Mouse (Mus musculus) CD4-positive, CD25-positive, alpha-beta regulatory T cell, adult 4 months (primary cell): ENCODE data around the gene Stard3. TPM values are rescaled to one million over a fixed set of nuclear protein-coding genes. Genes with fewer than 3 reads are reported as not detected.
A peak's percentile ranks its signal among the peaks of the same experiment; 100 is the strongest.

ENCODE experiments used
- ATAC-seq: one replicate; pipeline ENCODE4 v1.8.0; 2017
- polyA plus RNA-seq, 2 experiments: library from polyadenylated mRNA; unstranded; fragments of 100-300 nt; shearing (Covaris generic); gene quantifications; one replicate each; pipeline ENCODE4 v1.2.1; 2017

The Stard3 gene
- polyA plus RNA-seq, 2 experiments from 2014 or later = 41.2 to 63.9 TPM

DNA sequence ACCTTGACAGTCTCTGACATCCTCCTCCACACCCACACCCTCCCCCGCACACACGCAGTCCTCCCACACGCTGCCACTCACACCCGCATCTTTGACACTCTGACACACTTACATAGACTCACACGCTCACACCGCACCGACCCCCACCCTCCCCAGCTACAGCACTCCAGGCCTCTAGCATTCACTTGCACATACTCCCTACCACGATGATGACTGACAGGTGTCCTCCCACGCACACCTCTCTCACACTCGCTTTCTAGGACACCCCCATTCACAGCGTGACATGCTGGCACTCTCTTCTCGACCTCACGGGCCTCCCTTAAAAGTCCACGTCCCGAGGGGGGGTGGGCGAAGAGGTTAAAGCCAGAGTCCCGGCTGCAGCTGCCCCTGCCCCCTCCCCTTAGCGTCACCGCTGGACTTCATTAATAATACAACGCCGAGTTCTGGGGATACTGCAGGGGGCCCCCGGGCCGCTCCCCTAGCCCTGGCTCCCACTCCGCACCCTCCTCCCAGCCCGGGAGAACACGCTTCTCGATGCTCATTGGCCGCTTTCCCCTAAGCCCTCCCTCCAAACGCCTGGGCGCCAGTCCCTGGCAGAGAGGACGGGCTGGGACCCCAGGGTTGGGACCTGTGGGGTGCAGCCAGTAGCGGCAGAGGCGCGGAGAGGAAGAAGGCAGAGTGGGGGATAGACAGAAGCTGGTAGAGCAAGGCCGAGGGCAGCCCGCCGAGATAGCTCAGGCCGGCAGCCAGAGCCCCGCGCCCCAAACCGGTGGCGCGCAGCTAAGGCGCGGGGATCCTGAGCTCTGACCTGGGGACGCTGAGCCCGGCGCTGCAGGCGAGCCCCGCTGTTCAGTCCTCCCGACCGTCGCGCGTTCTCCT lies 9.8 kb upstream of the Stard3 start, which contains the start of gene Ppp1r1b:
Gene Ppp1r1b (plus strand): TSS at position 322 of the 879 bp plus-strand sequence.
- peak; percentile 65 for ATAC-seq

DNA sequence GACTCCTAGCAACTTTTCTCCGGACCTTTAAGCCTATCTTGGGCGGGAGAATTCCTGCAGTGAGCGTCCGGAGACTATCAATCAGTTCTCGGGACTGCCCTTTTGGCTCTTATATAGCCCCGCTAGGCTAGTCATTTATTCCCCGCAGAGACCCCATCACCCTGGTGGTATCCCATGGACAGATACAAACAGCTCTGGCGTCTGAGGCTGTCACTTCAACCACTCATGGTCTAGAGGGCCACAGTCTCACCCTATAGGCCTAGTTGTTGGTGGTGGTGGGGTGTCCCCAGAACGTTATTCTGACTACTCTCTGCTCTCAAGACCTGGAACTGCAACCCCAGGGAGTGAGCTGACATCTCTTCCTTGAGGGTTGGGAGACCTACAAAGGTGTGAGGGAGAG lies 8.9 kb upstream of the Stard3 start:
- ATAC-seq = no peak

DNA sequence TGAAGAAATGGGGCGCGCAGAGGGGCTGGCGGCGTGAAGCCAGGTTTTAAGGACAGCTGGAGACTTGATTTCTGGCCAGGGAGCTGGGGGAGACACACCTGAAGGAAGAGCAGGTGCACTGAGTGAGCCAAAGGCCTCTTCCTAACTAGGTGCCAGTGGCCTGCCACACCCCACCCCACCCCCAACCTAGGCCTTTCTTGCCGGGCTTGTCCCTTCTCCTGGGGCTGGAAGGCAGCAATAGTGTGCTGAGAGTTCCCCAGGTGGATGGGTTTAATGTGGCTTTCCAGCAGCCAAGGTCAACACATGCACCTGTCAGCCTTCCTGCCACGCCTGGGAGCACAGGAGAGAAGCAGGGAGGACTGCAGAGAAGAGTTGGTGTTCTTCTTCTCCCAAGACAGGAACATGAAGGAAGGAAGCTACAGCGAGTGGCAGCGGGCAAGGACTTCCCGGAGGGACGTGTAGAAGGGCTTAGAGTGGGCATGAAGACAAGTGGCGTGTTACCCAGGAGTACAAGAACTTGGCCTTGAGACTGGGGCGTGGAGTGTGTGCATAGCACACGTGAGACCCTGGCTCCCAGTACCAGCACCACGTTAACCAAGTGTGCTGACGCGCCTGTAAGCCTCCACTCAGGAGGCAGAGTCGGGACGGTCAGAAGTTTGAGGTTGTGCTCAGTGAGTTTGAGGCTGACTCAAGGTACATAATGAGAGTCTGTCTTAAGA lies 5.7 kb upstream of the Stard3 start:
- ATAC-seq = no peak

DNA sequence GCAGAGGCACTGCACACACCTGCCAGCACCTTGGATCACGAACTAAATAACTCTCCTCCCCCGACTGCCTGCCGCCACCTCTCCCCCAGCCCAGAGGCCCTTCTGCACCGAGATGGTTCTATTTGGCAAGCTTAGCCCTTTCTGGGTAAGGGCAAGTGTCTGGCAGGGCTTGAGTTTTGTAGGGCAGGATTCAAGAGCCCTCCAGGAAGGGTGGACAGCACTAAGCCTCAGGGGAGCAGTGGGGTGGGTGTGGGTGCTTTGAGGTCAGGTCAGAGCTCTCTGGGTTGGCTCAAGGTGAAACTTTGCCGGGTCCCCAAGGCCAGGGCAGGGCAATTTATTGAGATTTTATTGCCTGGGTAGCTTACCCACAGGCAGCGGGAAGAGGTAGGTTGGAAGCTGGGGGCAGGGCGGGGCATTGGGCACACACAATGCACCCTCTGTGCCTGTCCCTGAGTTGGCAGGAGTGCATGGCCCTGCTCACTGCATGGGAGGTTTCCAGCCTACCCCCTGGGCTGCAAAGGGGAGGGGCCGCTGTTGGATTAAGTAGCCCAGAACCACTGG lies 4.4 kb upstream of the Stard3 start:
- ATAC-seq = no peak

DNA sequence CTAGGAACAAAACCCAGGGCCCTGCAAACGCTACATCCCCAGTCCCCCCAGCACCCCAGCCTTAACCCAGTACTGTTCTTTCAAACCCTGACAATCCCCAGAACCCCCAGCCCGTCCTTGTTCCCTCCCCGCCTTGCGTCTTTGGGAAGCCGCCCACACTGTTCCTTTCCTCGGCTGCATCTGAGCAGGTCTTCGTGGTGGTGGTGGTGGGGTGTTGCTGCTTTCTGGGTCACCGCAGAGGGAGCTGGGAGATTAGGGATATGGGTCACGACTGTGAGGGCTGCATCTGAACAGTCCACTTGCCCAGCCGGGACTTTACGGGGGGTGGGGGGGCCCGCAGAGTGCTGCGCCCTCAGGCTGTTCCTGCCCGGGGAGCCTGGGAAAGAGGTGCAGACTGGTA lies 3.7 kb upstream of the Stard3 start:
- ATAC-seq = no peak

DNA sequence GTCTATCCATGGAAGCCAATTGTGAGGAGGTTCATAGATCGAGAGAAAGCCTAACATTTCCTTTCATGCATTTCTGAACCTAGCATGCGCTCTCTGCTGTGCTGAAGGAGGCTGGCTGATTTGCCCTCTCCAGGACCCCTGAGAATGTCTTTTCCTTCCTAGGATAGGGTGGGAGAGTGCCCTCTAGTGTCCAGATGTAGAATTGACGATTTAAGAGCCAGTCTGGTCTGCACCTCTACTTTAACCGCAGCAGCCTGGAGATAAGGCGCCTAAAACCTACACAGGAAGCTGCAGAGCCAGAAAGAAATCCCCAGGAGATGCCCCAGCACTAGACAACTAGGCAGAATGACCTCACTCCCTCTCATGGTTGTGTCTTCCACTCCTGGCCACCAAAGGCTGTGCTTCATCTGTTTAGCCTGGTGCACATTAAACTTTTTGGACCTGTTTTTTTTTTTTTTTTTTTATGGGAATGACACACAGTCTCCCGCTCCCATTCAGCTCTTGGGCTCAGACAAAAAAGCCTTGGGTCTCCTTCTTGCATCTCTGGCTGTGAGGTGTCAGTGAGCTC lies 2.4 kb upstream of the Stard3 start:
- peak; percentile 63 for ATAC-seq

DNA sequence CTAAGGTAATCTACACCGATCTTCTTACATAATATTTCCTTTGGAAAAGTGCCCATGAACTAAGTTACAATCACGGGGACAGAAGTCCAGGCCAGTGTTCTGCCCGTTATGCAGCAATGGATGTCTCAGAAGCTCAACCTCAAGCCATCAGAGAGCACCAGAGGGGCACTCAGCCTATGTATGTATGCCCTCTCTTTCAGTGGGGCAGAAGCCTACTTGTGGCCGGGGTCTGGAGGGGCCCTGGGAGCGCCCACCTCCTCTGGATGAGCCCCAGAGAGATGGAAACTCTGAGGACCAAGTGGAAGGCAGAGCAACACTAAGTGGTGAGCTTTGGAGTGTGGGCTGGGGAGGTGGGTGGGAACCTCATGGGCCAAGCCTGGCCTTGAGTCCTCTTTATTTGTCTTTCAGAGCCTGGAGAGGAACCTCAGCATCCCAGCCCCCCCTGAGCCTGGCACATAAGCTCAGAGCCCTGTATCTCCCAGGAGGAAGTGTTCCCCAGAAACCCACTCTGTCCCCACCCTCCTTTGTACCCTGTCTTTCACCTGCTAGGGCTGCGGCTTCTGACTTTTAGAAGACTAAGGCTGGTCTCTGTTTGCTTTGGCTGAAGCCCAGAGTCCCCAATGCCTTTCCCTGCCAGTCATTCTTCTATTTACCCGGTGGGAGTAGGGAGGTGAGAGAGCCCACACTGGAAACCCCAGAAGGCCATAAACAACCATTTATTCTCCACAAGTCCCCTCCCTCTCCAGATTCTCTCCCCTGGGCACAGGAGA lies 1.4 kb upstream of the Stard3 start:
- no peak for ATAC-seq

DNA sequence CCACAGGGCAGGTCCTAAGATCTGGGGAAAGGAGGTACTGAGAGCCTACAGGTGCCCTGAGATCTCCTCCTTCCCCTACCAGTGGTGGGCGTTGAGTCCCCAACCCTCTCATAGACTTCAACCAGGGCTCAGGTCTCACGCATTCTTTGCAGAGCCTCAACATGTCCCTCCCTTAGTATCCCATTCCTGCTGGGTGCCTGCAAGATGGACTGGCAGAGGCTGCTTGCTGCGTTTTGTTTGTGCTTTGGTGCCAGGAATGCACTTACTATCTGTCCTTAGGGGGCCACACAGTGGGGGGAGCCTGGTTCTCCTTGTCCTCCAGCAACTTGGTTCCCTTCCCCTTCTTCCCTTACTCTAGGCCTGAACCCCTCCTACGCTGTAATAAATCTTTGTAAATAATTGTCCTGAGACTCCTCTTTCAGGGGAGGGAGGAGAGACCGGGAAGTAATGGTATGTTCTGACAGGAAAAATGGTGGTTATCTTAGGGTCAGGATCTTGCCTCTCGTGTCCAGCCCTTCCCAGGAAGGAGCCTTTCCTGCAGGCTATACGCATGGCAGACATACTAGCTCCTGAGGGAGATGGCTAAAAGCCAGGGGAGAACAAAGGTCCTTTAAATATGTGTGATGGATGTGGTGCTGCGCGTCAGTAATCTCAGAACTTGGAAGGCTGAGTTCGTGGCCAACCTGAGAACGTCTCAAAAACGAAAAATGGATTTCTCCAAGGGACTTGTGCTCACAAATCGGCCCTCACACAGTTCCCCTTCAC lies 590 bp upstream of the Stard3 start:
- ATAC-seq = peak; percentile 32

DNA sequence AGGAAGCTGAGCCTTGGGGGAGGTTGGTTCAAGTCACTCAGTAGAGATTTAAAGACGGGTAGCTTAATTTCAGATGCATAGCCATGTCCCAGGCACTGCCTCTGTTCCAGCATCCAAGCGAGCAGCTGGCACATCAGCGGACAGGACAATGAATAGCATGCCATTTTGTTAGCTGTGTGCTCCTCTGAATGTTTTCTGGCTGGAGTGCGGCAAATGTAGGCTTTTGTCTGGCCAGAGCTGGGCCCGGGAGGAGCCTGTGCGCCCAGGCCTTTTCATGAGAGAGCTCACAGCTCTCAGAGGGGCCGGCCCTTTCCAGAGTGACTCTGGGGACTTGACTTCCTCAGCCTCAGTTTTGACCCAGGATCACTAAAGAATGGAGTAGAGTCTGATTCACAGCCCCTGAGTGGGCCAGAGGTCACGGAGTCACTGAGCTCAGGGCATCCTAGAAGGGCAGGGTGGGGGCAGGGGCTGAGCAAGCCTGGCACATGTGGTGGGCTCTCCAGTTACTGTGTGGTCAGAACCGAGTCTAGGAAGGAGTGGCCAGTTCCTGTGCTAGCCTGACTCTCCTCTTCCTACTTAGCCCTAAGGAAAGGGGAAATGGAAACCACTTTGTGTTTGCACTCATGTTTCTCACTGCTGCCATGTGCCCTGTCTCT lies 2.8 kb downstream of the Stard3 start:
- ATAC-seq = no peak

DNA sequence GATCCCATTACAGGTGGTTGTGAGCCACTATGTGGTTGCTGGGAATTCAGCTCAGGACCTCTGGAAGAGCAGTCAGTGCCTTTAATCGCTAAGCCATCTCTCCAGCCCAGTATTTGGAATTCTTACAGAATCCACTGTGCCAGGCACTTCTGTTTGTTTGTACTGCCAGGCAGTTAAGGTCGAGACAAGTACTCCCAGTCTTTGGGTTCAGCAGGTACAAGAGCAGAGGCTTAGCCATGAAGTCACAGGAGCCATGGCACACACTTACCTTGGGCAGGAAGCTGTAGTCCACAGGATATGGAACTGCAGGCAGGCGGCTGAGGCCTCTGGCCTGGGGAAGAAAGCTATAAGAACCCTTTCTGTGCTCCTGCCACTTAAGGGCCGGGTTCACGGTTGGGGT lies 5.6 kb downstream of the Stard3 start:
- ATAC-seq = no peak

DNA sequence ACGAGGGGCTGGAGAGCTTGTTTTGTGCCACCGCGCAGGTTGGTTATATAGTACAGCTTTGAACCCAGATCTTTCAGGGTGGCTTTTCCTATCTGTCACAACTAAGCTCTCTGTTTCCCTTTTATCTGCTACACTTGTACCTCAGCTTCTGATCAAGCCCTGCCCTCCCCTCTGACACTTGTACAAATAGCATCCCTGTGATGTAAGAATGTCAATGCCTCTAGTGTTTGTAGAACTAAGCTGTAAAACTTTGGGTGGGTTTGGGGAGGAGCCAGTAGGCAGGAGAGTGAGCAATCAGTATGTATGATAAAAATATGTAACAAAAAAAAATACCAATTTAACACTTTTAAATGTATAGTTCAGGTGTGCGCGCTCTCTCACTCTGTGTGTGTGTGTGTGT lies 6.2 kb downstream of the Stard3 start:
- ATAC-seq = no peak

DNA sequence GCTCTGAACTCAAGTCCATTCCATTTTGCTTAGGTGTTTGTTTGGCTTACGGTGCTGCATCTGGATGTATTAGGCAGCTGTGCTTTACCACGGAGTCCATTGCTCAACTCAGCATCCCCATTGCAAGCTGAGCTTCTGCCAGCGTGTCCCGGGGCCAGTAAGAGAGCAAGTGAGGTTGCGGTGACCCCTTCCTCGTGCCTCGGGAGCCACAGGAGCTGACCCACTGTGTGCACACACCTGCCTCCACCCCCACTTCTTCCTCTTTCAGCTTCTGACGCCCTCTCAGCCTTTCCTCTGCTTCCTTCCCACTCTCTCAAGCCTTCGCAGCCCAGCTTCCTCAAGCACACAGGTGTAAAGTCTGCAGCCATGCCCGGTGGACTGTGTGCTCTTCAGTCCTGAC lies 8.1 kb downstream of the Stard3 start:
- no peak for ATAC-seq

DNA sequence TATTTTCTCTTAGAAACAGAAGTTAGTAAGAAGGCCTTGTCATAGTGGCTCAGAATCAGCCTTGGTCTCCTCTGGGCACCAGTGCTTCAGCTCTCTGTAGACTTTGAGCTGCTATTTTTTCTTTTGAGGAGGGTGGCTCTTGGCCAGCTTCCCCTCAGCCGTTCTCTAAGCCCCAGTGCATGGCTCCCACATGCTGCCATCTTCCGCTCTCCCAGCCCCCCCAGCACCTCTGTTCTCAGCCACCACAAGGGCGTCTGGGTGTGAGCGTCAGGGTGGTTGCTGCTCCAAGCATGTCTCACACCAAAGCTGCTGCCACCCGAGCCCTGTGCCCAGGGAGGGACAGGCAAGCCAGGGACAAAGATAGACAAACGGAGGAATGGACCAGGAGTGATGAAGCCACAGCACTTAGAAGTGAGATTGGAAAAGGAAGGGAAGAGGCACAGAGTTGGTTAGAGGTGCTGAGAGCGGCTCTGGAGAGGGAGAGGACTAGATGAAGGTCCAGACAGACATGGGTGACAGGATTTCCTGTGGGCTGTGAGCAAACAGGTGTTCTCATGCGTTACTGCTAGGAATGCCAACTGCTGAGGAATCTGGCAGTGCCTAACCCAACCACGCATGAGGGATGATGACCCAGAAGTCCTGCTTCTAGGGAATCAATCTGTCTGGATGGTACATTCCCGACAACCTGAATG lies 9.1 kb downstream of the Stard3 start:
- ATAC-seq = no peak

DNA sequence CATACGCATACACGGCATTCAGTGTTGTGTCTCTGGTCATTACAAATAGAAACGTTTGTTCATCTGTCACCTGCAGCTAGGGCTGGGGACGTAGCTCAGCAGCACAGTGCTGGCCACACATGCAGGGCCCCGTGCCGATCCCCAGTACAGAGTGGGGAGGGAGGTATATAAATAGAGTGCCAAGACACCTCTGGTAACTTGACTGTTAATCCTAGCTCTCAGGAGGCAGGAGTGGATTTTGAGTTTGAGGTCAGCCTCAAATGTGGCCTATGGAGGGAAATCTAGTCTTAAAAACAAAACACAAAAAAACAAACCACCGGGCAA lies 9.7 kb downstream of the Stard3 start:
- no peak for ATAC-seq

DNA sequence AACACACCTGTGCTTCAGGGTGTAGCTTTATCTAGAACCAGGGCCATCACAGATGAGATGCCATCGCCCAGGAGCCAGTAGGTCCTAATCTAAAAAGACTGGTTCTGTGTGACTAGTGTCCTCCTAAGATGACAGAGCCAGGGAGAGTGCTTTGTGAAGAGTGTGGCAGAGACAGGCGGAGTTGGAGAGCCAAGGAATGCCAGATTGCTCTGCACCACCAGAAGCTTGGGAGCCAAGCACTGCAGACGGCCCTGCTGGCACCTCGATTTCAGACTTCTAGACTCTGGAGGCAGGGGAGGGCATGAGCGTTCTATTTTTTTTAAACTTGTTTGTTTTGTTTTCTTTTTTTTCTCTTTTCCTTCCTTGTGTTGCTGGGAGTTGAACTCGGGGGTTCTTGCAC lies 11.2 kb downstream of the Stard3 start:
- ATAC-seq = no peak

DNA sequence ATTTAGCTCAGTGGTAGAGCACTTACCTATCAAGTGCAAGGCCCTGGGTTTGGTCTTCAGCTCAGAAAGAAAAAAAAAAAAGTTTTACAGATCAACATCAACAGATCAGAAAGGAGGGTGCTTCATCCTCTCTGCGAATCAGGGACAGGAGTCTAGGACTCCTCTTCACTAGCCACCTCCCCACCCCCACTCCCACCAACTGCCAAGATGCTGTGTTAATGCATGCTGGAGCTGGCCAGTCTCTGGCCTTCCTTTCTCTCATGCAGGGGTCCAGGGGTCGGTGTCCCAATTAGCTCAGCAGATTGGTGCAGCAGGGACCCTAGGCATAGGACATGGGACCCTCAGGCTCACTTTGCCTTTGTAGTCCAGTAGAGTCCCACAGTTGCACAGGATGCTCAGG lies 12.4 kb downstream of the Stard3 start:
- ATAC-seq = no peak

DNA sequence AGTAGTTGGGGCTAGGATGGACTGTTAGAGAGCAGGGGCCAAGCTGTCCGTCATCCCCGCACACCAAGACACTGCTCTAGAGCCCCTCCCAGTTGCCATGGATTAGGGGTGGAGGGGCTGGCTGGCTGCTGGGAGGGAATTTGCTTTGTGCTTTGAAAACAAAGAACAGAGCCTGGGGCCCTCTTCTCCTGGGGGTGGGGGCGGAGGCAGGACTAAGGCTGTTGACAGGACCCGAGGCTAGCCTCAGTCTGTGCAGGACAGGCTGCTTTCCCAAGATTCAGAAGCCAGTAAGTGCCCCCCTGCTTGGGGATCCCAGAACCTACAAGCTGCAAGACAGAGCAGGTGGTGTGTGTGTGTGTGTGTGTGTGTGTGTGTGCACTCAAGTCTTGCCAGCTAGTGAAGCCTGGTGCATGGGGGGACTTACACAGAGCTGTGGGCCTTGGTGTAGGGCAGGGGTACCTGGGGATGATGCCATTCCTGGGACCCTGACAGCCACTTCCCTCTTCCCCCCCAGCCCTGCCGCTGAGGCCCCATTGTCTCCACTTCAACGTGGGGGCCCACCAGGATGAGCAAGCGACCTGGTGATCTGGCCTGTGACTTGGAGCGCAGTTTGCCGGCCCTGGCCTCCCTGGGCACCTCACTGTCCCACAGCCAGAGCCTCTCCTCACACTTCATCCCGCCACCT lies 13.5 kb downstream of the Stard3 start:
- ATAC-seq = no peak

DNA sequence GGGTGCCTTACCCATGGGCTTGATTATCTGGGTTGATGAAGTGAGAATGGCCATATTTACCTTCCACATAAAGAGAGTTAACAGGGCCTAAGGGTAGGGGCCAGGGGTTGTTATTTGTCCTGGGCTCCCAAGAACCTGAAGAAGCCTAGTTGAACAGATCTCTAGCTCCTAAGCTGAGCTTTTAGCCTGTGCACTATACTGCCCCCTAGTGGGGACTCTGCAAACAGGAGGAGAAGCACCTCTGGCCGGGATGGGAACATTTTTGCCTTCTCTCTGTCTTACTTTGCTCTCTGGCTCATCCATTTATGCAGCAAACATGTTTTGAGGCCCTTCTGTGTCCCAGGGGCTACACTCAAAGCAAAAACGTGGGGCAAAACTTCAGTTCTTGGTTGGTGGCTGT lies 14.2 kb downstream of the Stard3 start:
- no peak for ATAC-seq

DNA sequence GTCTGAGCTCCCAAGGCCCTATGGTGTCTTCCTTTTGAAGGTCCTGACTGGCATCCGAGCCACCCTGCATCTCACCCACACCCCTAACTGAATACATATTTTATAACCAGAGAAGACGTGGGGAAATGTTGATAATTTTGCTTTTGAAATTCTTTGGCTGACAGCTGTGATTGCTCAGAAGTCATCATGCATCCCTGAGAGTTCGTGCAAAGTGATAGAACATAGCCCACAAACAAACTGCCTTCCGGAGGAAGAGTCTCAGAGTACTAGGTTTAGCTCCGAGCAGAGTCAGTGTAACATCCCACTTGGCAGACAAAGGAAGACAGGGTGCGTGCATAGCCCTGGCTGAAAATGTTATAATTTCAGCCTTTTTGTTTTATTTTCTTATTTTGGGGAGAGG lies 15.1 kb downstream of the Stard3 start:
- no peak for ATAC-seq

DNA sequence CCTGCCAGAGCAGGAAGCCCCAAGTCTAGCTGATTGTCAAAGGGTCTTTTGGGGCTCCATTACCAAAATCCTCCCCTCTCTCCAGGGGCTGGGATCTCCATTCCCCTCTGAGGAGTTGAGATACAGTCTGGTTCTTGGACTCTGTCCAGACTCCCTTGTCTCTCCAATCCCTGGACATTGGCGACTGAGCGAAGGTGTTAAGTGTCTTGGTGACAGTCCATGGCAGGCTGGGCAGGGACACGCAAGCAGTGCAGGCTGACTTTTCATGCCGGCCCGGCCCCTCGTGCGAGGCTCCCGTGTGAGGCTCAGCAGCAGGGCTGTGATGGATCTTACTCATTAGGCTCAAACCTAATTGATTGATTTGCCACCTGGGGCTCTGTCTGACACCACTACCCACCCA lies 16.1 kb downstream of the Stard3 start:
- no peak for ATAC-seq
